Mouse (Mus musculus) lung, postnatal 0 days (tissue): ENCODE data around the gene Crybb1.

Source experiments
- CTCF ChIP-seq: IDR thresholded peaks from 2 replicates; pipeline ENCODE4 v1.5.1; 2016; ENCODE audit warnings: antibody characterized with exemption, mild to moderate bottlenecking
- EP300 ChIP-seq: IDR thresholded peaks from 2 replicates; pipeline ENCODE4 v1.6.1; 2016; ENCODE audit warnings: antibody characterized with exemption, mild to moderate bottlenecking, control low read depth

- TF ChIP-seq CTCF (no peak), EP300 (no peak)
Observed at GRCm38 (mm10) chr5:112296404-112297181, 41.0 kb downstream of the Crybb1 start.
